Mouse (Mus musculus): Measurements from ENCODE around the gene Ezr.

Gene Ezr

GRCm38 (mm10) chr17:6782611-6783005 lies at the start of gene Ezr:
Gene Ezr (minus strand): TSS chr17:6782784.
- peak; percentile 90 for DNase-seq (ENCODE audit: low spot score in 2 of 2)

GRCm38 (mm10) chr17:6830004-6830592 lies 47.5 kb upstream of the Ezr start:
- no peak for DNase-seq (ENCODE audit: low spot score in 2 of 2)

GRCm38 (mm10) chr17:6828531-6829150 lies 46.1 kb upstream of the Ezr start:
- no peak for DNase-seq (ENCODE audit: low spot score in 2 of 2)

GRCm38 (mm10) chr17:6827740-6828461 lies 45.3 kb upstream of the Ezr start:
- peak; percentile 91 for DNase-seq (ENCODE audit: low spot score in 2 of 2)

- DNase-seq (ENCODE audit: low spot score in 2 of 2), result peak; percentile 57 to 59
Observed at GRCm38 (mm10) chr17:6827159-6827733, 44.7 kb upstream of the Ezr start.

GRCm38 (mm10) chr17:6816796-6817195 lies 34.2 kb upstream of the Ezr start:
- DNase-seq (ENCODE audit: low spot score in 2 of 2), result no peak

GRCm38 (mm10) chr17:6816151-6816550 lies 33.6 kb upstream of the Ezr start:
- peak in 1 of 2 experiments; percentile 29 for DNase-seq (ENCODE audit: low spot score in 2 of 2)

GRCm38 (mm10) chr17:6814656-6815055 lies 32.1 kb upstream of the Ezr start:
- DNase-seq (ENCODE audit: low spot score in 2 of 2), result no peak

- DNase-seq (ENCODE audit: low spot score in 2 of 2), result no peak
Observed at GRCm38 (mm10) chr17:6812851-6813191, 30.2 kb upstream of the Ezr start.

GRCm38 (mm10) chr17:6811931-6812850 lies 29.6 kb upstream of the Ezr start:
- DNase-seq (ENCODE audit: low spot score in 2 of 2), result no peak

- no peak for DNase-seq (ENCODE audit: low spot score in 2 of 2)
Observed at GRCm38 (mm10) chr17:6809331-6809730, 26.7 kb upstream of the Ezr start.

- no peak for DNase-seq (ENCODE audit: low spot score in 2 of 2)
Observed at GRCm38 (mm10) chr17:6808521-6809165, 26.1 kb upstream of the Ezr start.

- no peak for DNase-seq (ENCODE audit: low spot score in 2 of 2)
Observed at GRCm38 (mm10) chr17:6807827-6808520, 25.4 kb upstream of the Ezr start.

- no peak for DNase-seq (ENCODE audit: low spot score in 2 of 2)
Observed at GRCm38 (mm10) chr17:6804853-6805543, 22.4 kb upstream of the Ezr start.

GRCm38 (mm10) chr17:6804111-6804510 lies 21.5 kb upstream of the Ezr start:
- DNase-seq (ENCODE audit: low spot score in 2 of 2), result no peak

- DNase-seq (ENCODE audit: low spot score in 2 of 2), result no peak
Observed at GRCm38 (mm10) chr17:6803614-6804013, 21.0 kb upstream of the Ezr start.

- no peak for DNase-seq (ENCODE audit: low spot score in 2 of 2)
Observed at GRCm38 (mm10) chr17:6798392-6799061, 15.9 kb upstream of the Ezr start.

GRCm38 (mm10) chr17:6797471-6797870 lies 14.9 kb upstream of the Ezr start:
- no peak for DNase-seq (ENCODE audit: low spot score in 2 of 2)

GRCm38 (mm10) chr17:6794160-6794751 lies 11.7 kb upstream of the Ezr start:
- no peak for DNase-seq (ENCODE audit: low spot score in 2 of 2)
